Comparison of ENCODE assay signal across 15 mouse cellular contexts in genomic region chr10:40604706-40605394, GRCm38 (mm10). TPM values are rescaled to one million over a fixed set of nuclear protein-coding genes. Genes with fewer than 3 reads are reported as not detected.
A peak's percentile ranks its signal among the peaks of the same experiment; 100 is the strongest.
DNase-seq lines count a peak whose midpoint lies in the region; ATAC-seq and TF ChIP-seq lines count a peak whose summit lies in the region.
"Had no signal": no experiment of that assay in that cellular context is flagged by ENCODE, and none has a peak within 500 bp of the region (broad histone marks: within the 10 kb centered on the region; RNA-seq: fewer than 3 reads in every experiment).

No protein-coding gene starts in this region.

- no peak overlapping the region for H3K9ac ChIP-seq in heart, postnatal 0 days (replicated peaks; ENCODE audit: low read depth, low read length)
- no peak overlapping the region for H3K9ac ChIP-seq in liver, embryonic 14.5 days (replicated peaks)
- no peak overlapping the region for H3K9ac ChIP-seq in liver, embryonic 12.5 days
- H3K9ac ChIP-seq: embryonic facial prominence, embryonic 12.5 days had no signal

- TF ChIP-seq EP300 in heart, postnatal 0 days (IDR thresholded peaks at IDR 0.05; ENCODE audit: low read depth) = no peak
- TF ChIP-seq EP300 in liver, embryonic 14.5 days (IDR thresholded peaks at IDR 0.05; ENCODE audit: low read depth) = no peak

- intact Hi-C loops in left cerebral cortex, postnatal 14 days (cut with DNase I) = no loop called here

- no peaks in the 10 kb centered on the region for H3K4me1 ChIP-seq in heart, postnatal 0 days (ENCODE audit: control insufficient read depth, insufficient read depth)
- no peaks in the 10 kb centered on the region for H3K4me1 ChIP-seq in liver, embryonic 14.5 days (replicated peaks; ENCODE audit: control insufficient read depth in 2 of 2, insufficient read depth in 2 of 2, low read length in 1 of 2)
- no peaks in the 10 kb centered on the region for H3K4me1 ChIP-seq in liver, embryonic 12.5 days
- H3K4me1 ChIP-seq: embryonic facial prominence, embryonic 12.5 days had no signal

- no peak for ATAC-seq in heart, postnatal 0 days (ENCODE audit: insufficient read depth, low read depth)
- no peak for ATAC-seq in liver, embryonic 14.5 days (ENCODE audit: insufficient read depth)
- ATAC-seq in liver, embryonic 12.5 days = no peak
- no peak for ATAC-seq in Patski
- no peak for ATAC-seq in activated CD4-positive, CD25-positive, alpha-beta regulatory T cell, adult 4 months

- H3K4me2 ChIP-seq in heart, postnatal 0 days (ENCODE audit: low read depth, low read length) = no peak overlapping the region
- H3K4me2 ChIP-seq in liver, embryonic 14.5 days (ENCODE audit: low read depth) = no peak overlapping the region
- H3K4me2 ChIP-seq in liver, embryonic 12.5 days = no peak overlapping the region
- H3K4me2 ChIP-seq: embryonic facial prominence, embryonic 12.5 days had no signal

- CTCF ChIA-PET in Patski (lab: Charles Lee) = interaction anchor here (1.4 kb wide), 1 partner anchor 10 kb away, joined by 5 read pairs; no protein-coding TSS in a partner anchor

- POLR2A ChIA-PET in Patski (lab: Charles Lee) = no interaction called here

- no peak overlapping the region for H3K27ac ChIP-seq in heart, postnatal 0 days (ENCODE audit: low read depth)
- no peak overlapping the region for H3K27ac ChIP-seq in liver, embryonic 14.5 days
- no peak overlapping the region for H3K27ac ChIP-seq in liver, embryonic 12.5 days
- H3K27ac ChIP-seq: embryonic facial prominence, embryonic 12.5 days had no signal

- no peak for DNase-seq in heart, postnatal 0 days (ENCODE audit: low spot score)
- DNase-seq in heart, adult 8-10 months (ENCODE audit: low spot score) = no peak
- DNase-seq in liver, embryonic 14.5 days (ENCODE audit: low read depth in 3 of 3, low spot score in 3 of 3) = no peak
- DNase-seq in Patski (ENCODE audit: low read depth, low spot score) = no peak
- peak; percentile 37 to 60 for DNase-seq in left cerebral cortex, postnatal 14 days (ENCODE audit: low spot score in 2 of 2)
- no peak for DNase-seq in urinary bladder, postnatal 4 days (ENCODE audit: low spot score in 2 of 2)
- DNase-seq: gastrocnemius, postnatal 10 days; lung, adult 18-20 months; thymus, adult 18-20 months had no signal

- peak; percentile 39 for TF ChIP-seq CTCF in heart, postnatal 0 days (IDR thresholded peaks at IDR 0.05; ENCODE audit: low read depth)
- peak; percentile 10; the same call in 1 of the 2 replicates for TF ChIP-seq CTCF in liver, embryonic 14.5 days (IDR thresholded peaks at IDR 0.05; ENCODE audit: low read depth)
- peak; percentile 49 for TF ChIP-seq CTCF in Patski (IDR thresholded peaks at IDR 0.05)

- no peaks in the 10 kb centered on the region for H3K27me3 ChIP-seq in heart, postnatal 0 days (ENCODE audit: control insufficient read depth, insufficient read depth, low read length)
- no peaks in the 10 kb centered on the region for H3K27me3 ChIP-seq in liver, embryonic 14.5 days (ENCODE audit: control insufficient read depth, insufficient read depth, low read length)
- no peaks in the 10 kb centered on the region for H3K27me3 ChIP-seq in liver, embryonic 12.5 days (replicated peaks)
- peaks cover 6% of the 10 kb centered on the region for H3K27me3 ChIP-seq in Patski
- H3K27me3 ChIP-seq: embryonic facial prominence, embryonic 12.5 days had no signal

- in situ Hi-C loops in Patski (cut with MboI; ENCODE audit: low pct_unique_long_range_greater_than_20kb) = no loop called here

- H3K36me3 ChIP-seq in heart, postnatal 0 days (replicated peaks; ENCODE audit: control insufficient read depth, insufficient read depth, low read length) = no peaks in the 10 kb centered on the region
- no peaks in the 10 kb centered on the region for H3K36me3 ChIP-seq in liver, embryonic 14.5 days (replicated peaks; ENCODE audit: control insufficient read depth, insufficient read depth, low read depth)
- no peaks in the 10 kb centered on the region for H3K36me3 ChIP-seq in liver, embryonic 12.5 days
- H3K36me3 ChIP-seq: embryonic facial prominence, embryonic 12.5 days had no signal

- WGBS in heart, postnatal 0 days = 61% methylated on average over 6 of the region's 6 CpGs
- WGBS in liver, embryonic 14.5 days (ENCODE audit: insufficient replicate concordance) = 45% methylated on average over 6 of the region's 6 CpGs
- WGBS in liver, embryonic 12.5 days (ENCODE audit: insufficient replicate concordance) = 49% methylated on average over 6 of the region's 6 CpGs

- no peak overlapping the region for H3K4me3 ChIP-seq in heart, postnatal 0 days (ENCODE audit: low read depth, low read length)
- no peak overlapping the region for H3K4me3 ChIP-seq in liver, embryonic 14.5 days (ENCODE audit: insufficient read depth in 1 of 2, low read depth in 2 of 2, low read length in 2 of 2)
- H3K4me3 ChIP-seq in liver, embryonic 12.5 days = no peak overlapping the region
- H3K4me3 ChIP-seq: embryonic facial prominence, embryonic 12.5 days had no signal

- peaks cover 16% of the 10 kb centered on the region for H3K9me3 ChIP-seq in heart, postnatal 0 days (replicated peaks; ENCODE audit: control insufficient read depth, low read length)
- no peaks in the 10 kb centered on the region for H3K9me3 ChIP-seq in liver, embryonic 14.5 days (ENCODE audit: control insufficient read depth, low read length)
- H3K9me3 ChIP-seq in liver, embryonic 12.5 days (replicated peaks) = no peaks in the 10 kb centered on the region

RNA-seq across cellular contexts. Expression of gene Ddo, which starts 25.0 kb away (rescaled TPM):
- total RNA-seq in heart, postnatal 0 days (2014; rRNA removed; ENCODE audit: low replicate concordance) = 41.4 and 52.6 TPM in 2 replicates
- 26.7 and 32.0 TPM in 2 replicates for polyA plus RNA-seq in heart, postnatal 0 days (2015; fragmentation: Nextera tagmentation; extraction: Ambion mirVana)
- 10 to 100 TPM; 29.8 to 39.9 (median 33.4) TPM for total RNA-seq in heart, adult 8-10 months (2022)
- polyA plus RNA-seq in liver, embryonic 14.5 days (2012; rRNA removed) = 0.02 TPM in 2 replicates
- not detected in 2 replicates for polyA plus RNA-seq in liver, embryonic 14.5 days (2014; fragmentation: Nextera tagmentation; extraction: Ambion mirVana)
- polyA plus RNA-seq in liver, embryonic 12.5 days (2016; fragmentation: Nextera tagmentation; extraction: Ambion mirVana) = 0.11 TPM in 1 of 2 replicates, not detected in the other
- polyA plus RNA-seq in Patski (2021) = 4.8 TPM
- 1 to 10 TPM; 5.5 to 7.2 TPM for total RNA-seq in left cerebral cortex, postnatal 14 days (2021)
- polyA plus RNA-seq in activated CD4-positive, CD25-positive, alpha-beta regulatory T cell, adult 4 months (2017; shearing (Covaris generic)) = not detected
- total RNA-seq: ES-E14 had no signal

RNA-seq across cellular contexts. Expression of gene Slc22a16, which starts 34.7 kb away (rescaled TPM):
- total RNA-seq in heart, postnatal 0 days (2014; rRNA removed; ENCODE audit: low replicate concordance) = not detected in 2 replicates
- not detected in 2 replicates for polyA plus RNA-seq in heart, postnatal 0 days (2015; fragmentation: Nextera tagmentation; extraction: Ambion mirVana)
- not detected for total RNA-seq in heart, adult 8-10 months (2022)
- not detected in 2 replicates for polyA plus RNA-seq in liver, embryonic 14.5 days (2012; rRNA removed)
- polyA plus RNA-seq in liver, embryonic 14.5 days (2014; fragmentation: Nextera tagmentation; extraction: Ambion mirVana) = not detected in 2 replicates
- polyA plus RNA-seq in liver, embryonic 12.5 days (2016; fragmentation: Nextera tagmentation; extraction: Ambion mirVana) = not detected in 2 replicates
- not detected for polyA plus RNA-seq in Patski (2021)
- not detected for total RNA-seq in left cerebral cortex, postnatal 14 days (2021)
- not detected for polyA plus RNA-seq in activated CD4-positive, CD25-positive, alpha-beta regulatory T cell, adult 4 months (2017; shearing (Covaris generic))
- total RNA-seq: ES-E14; gastrocnemius, postnatal 10 days; heart, postnatal 25 days; layer of hippocampus, adult 18-20 months had no signal
- polyA plus RNA-seq: embryonic facial prominence, embryonic 12.5 days had no signal

Comparison
In these comparisons a context has a peak if more than half of its experiments do, and no peak if none do; other contexts are left out.
1. DNase-seq: peak in left cerebral cortex, postnatal 14 days (2 of 2); none in heart, postnatal 0 days (single experiment), heart, adult 8-10 months (single experiment), liver, embryonic 14.5 days (0 of 3), Patski (single experiment) and urinary bladder, postnatal 4 days (0 of 2).
2. Peak in every context shown above with its lines, with median percentiles within 50 percentile points of each other: CTCF ChIP-seq.